In the genomic region with DNA sequence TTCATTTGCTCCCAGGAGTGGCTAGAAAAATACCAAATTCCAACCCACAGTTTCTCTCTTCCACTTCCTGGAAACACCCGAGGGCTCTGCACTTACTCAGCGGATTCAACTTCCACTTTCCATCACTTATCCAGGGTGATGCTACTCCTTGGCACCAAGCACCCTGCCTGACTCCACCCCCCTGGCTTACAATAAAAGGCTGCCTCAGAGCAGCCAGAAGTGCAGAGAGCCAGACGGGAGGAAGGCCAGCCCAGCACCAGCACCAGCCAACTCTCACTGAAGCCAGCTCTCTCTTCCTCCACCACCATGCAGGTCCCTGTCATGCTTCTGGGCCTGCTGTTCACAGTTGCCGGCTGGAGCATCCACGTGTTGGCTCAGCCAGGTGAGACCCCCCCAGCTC, we compare ENCODE assay signal across 8 mouse cellular contexts. TPM values are rescaled to one million over a fixed set of nuclear protein-coding genes. Genes with fewer than 3 reads are reported as not detected.
A peak's percentile ranks its signal among the peaks of the same experiment; 100 is the strongest.
DNase-seq lines count a peak whose midpoint lies in the region; ATAC-seq and TF ChIP-seq lines count a peak whose summit lies in the region.

A gene (plus strand): TSS at position 216 of the 400 bp plus-strand sequence.

- H3K27me3 ChIP-seq in liver, adult 2 months (ENCODE audit: control insufficient read depth, insufficient read depth, low read length) = no peaks in the 10 kb centered on the region
- H3K27me3 ChIP-seq in liver, embryonic 12.5 days (replicated peaks) = no peaks in the 10 kb centered on the region
- H3K27me3 ChIP-seq in liver, postnatal 0 days (ENCODE audit: insufficient read depth, low read length) = no peaks in the 10 kb centered on the region

- peaks cover 3% of the 10 kb centered on the region for H3K4me1 ChIP-seq in liver, adult 2 months (ENCODE audit: control insufficient read depth, insufficient read depth, low read length)
- no peaks in the 10 kb centered on the region for H3K4me1 ChIP-seq in liver, embryonic 12.5 days
- H3K4me1 ChIP-seq in brown adipose tissue, adult 24 weeks (ENCODE audit: control insufficient read depth, insufficient read depth, insufficient read length, low read length) = peaks cover 2% of the 10 kb centered on the region; the same call in 1 of the 2 replicates
- H3K4me1 ChIP-seq in liver, postnatal 0 days (ENCODE audit: insufficient read depth) = no peaks in the 10 kb centered on the region

- no peak within 1 kb of the TSS for H3K27ac ChIP-seq in liver, adult 2 months (replicated peaks; ENCODE audit: insufficient read depth, low read depth, low read length)
- H3K27ac ChIP-seq in liver, embryonic 12.5 days = no peak within 1 kb of the TSS
- 0 out of 2 replicates have a peak within 1 kb of the TSS, but pooled peaks have one; percentile 39 for H3K27ac ChIP-seq in brown adipose tissue, adult 24 weeks (replicated peaks; ENCODE audit: low read depth, low read length)
- H3K27ac ChIP-seq in liver, postnatal 0 days (ENCODE audit: low read depth) = no peak within 1 kb of the TSS

- H3K4me2 ChIP-seq in liver, embryonic 12.5 days = no peak within 1 kb of the TSS
- no peak within 1 kb of the TSS for H3K4me2 ChIP-seq in liver, postnatal 0 days (ENCODE audit: low read depth, low read length)

- H3K36me3 ChIP-seq in liver, adult 2 months (ENCODE audit: control insufficient read depth, insufficient read depth, low read length) = no peaks in the 10 kb centered on the region
- no peaks in the 10 kb centered on the region for H3K36me3 ChIP-seq in liver, embryonic 12.5 days
- H3K36me3 ChIP-seq in liver, postnatal 0 days (replicated peaks; ENCODE audit: insufficient read depth, low read length) = no peaks in the 10 kb centered on the region

- ATAC-seq in liver, embryonic 12.5 days = no peak
- ATAC-seq in liver, postnatal 0 days = peak; percentile 36; the same call in 1 of the 2 replicates

- DNase-seq in liver, adult 2 months (ENCODE audit: extremely low read depth, low read depth, low spot score) = peak; percentile 76
- peak; percentile 83 for DNase-seq in gastrocnemius, postnatal 25 days
- peak; percentile 68 for DNase-seq in kidney, postnatal 10 days
- DNase-seq in liver, postnatal 0 days = peak; percentile 49
- DNase-seq in right cerebral cortex, postnatal 14 days = peak; percentile 44
- no peak for DNase-seq in embryo, embryonic 10 days (ENCODE audit: low spot score)

- TF ChIP-seq POLR2A in liver, adult 2 months (IDR thresholded peaks at IDR 0.05; ENCODE audit: extremely low read depth, insufficient read depth, low read length) = no peak

- H3K9me3 ChIP-seq in liver, embryonic 12.5 days (replicated peaks) = no peaks in the 10 kb centered on the region
- no peaks in the 10 kb centered on the region for H3K9me3 ChIP-seq in liver, postnatal 0 days (ENCODE audit: low read length)

- H3K9ac ChIP-seq in liver, adult 2 months (ENCODE audit: low read depth, low read length) = no peak within 1 kb of the TSS
- no peak within 1 kb of the TSS for H3K9ac ChIP-seq in liver, embryonic 12.5 days
- no peak within 1 kb of the TSS for H3K9ac ChIP-seq in liver, postnatal 0 days (replicated peaks)

- H3K4me3 ChIP-seq in liver, adult 2 months (ENCODE audit: insufficient read depth, low read depth, low read length) = no peak within 1 kb of the TSS
- no peak within 1 kb of the TSS for H3K4me3 ChIP-seq in liver, embryonic 12.5 days
- no peak within 1 kb of the TSS for H3K4me3 ChIP-seq in brown adipose tissue, adult 24 weeks (ENCODE audit: insufficient read depth, low read depth, low read length)
- no peak within 1 kb of the TSS for H3K4me3 ChIP-seq in liver, postnatal 0 days (ENCODE audit: low read depth, low read length)

- TF ChIP-seq CTCF in liver, adult 2 months (IDR thresholded peaks at IDR 0.05; ENCODE audit: low read depth, low read length) = no peak
- no peak for TF ChIP-seq CTCF in liver, postnatal 0 days (IDR thresholded peaks at IDR 0.05; ENCODE audit: low read depth)

- no peaks in the 10 kb centered on the region for H3K79me2 ChIP-seq in liver, adult 2 months (ENCODE audit: control insufficient read depth, insufficient read depth, low read length)

- 27% methylated on average over 5 of the region's 5 CpGs for WGBS in liver, adult 2 months
- 27% methylated on average over 5 of the region's 5 CpGs for WGBS in liver, embryonic 12.5 days (ENCODE audit: insufficient replicate concordance)
- 23% methylated on average over 5 of the region's 5 CpGs for WGBS in liver, postnatal 0 days (ENCODE audit: insufficient replicate concordance)

- no peak for TF ChIP-seq EP300 in liver, postnatal 0 days (IDR thresholded peaks at IDR 0.05; ENCODE audit: low read depth)

RNA-seq across cellular contexts. Expression of the gene that starts here (rescaled TPM):
- 0.18 and 0.94 TPM in 2 replicates for total RNA-seq in liver, adult 2 months (2014; rRNA removed)
- 0.78 and 3.3 TPM in 2 replicates for polyA plus RNA-seq in liver, adult 2 months (2012; rRNA removed)
- 2.0 and 2.8 TPM in 2 replicates for polyA plus RNA-seq in liver, embryonic 12.5 days (2016; fragmentation: Nextera tagmentation; extraction: Ambion mirVana)
- polyA plus RNA-seq in brown adipose tissue, adult 24 weeks (2012; ENCODE audit: insufficient read depth, insufficient read length, missing spikeins) = 3.2 and 14.0 TPM in 2 replicates
- total RNA-seq in gastrocnemius, postnatal 25 days (2021) = under 1 TPM; 0.35 to 0.46 TPM
- 1.8 and 2.5 TPM in 2 replicates for polyA plus RNA-seq in liver, postnatal 0 days (2015; fragmentation: Nextera tagmentation; extraction: Ambion mirVana)

Comparison
In these comparisons a context has a peak if more than half of its experiments do, and no peak if none do; other contexts are left out.
1. Peak in DNase-seq in gastrocnemius, postnatal 25 days; RNA of the gene not detected or under 1 TPM.